Mouse (Mus musculus): ENCODE measurements at regions not wholly inside any gene's neighbourhood (a gene's known extent, or its start where the extent isn't known, plus 50 kb on each side); places are given as distances from the start of the nearest gene placed in this dataset.

DNA sequence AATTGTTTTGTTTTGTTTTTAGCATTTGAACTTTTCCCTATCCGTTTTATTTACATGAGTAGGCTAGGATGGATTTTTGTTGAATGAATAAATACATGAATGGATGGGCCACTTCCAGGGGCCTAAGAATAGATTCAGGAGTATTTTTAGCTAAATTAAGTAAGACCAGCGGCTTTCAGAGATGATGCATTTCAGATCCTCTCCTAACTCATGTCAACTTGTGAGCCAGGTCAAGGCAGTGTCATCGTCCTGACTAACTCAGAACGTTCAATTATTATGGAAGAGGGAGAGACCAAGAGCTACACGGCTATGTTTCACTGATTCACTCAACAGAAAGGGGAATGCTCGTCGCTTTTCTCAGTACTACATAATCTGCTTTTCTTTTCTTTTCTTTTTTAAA lies 75.5 kb upstream of the Tsc22d2 start:
- no peak for TF ChIP-seq CTCF (IDR thresholded peaks at IDR 0.05)
- no peak for TF ChIP-seq POLR2A (IDR thresholded peaks at IDR 0.05; ENCODE audit: insufficient read depth, low read depth, low read length)
- TF ChIP-seq EP300 (IDR thresholded peaks at IDR 0.05; ENCODE audit: insufficient read depth, low read depth, low read length), result no peak
